Mouse (Mus musculus) left cerebral cortex, postnatal 14 days (tissue): Measurements from ENCODE around the gene Prm3. TPM values are rescaled to one million over a fixed set of nuclear protein-coding genes. Genes with fewer than 3 reads are reported as not detected.

Source experiments
- DNase-seq, 2 experiments: peaks; one replicate each; pipeline ENCODE4 v3.0.0; 2021 to 2022; ENCODE audit warnings: low spot score in 2 of 2, mixed read lengths in 1 of 2
- intact Hi-C: fragments of 180-260 bp; cut with DNase I; formaldehyde crosslinking; loops from one replicate; pipeline ENCODE4 v1.15.1; 2025
- total RNA-seq, 2 experiments: library from RNA; stranded (reverse); gene quantifications; 2 replicates each; pipeline ENCODE4 v1.2.3; 2021

Prm3 gene
- total RNA-seq, 2 experiments from 2014 or later: not detected

- intact Hi-C loops: loop anchor here (5.0 kb wide), 1 partner anchor 113 kb away; no protein-coding TSS in a partner anchor
- no peak for DNase-seq
These were observed 10.0 kb downstream of the Prm3 start for GRCm38 (mm10) chr16:10780631-10781120.

GRCm38 (mm10) chr16:10777579-10778160, 13.0 kb downstream of the Prm3 start:
- no peak for DNase-seq
- intact Hi-C loops: no loop called here

- no peak for DNase-seq
- intact Hi-C loops: no loop called here
These were observed 14.4 kb downstream of the Prm3 start for GRCm38 (mm10) chr16:10776322-10776721.

- intact Hi-C loops: no loop called here
- no peak for DNase-seq
These were observed 16.0 kb downstream of the Prm3 start for GRCm38 (mm10) chr16:10774726-10775125.

- intact Hi-C loops: no loop called here
- no peak for DNase-seq
These were observed 17.2 kb downstream of the Prm3 start for GRCm38 (mm10) chr16:10773543-10773942.

DNA sequence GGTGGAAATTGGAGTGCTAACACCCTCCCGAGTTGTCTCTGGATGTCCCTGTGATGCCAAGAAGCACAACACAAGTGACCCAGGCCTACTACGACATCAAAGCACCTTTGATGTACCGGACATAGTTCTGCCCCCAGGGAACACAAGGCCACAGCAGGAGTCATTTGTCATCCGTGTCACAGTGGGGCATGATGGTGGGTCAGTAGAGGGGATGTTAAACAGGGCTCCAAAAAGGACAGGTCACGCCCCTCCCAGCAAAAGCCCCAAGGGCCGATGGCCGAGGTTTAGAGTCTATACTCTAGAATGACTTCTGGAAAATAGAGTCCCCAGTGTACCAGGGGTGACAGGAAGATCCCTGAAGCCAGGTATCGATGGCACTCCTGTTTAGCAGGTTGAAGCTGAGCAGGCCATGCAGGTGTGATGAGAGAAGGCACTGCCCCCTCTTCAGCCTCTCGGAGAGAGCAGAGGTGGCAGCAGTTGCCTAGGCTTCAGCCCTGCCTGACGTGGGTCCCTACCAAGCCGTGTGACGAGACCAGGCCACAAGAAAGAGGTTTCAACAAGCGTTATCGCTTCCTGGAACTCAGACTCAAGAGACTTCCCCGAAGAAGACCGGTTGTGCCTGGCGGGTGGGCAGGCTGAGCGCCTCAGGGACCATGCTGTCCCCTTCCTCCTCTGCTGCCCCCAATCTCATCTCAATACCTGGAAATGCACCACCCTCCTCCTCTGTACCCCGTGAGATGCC, 18.8 kb downstream of the Prm3 start:
- no peak for DNase-seq
- intact Hi-C loops: no loop called here

GRCm38 (mm10) chr16:10770531-10771325, 20.0 kb downstream of the Prm3 start:
- intact Hi-C loops: no loop called here
- no peak for DNase-seq

DNA sequence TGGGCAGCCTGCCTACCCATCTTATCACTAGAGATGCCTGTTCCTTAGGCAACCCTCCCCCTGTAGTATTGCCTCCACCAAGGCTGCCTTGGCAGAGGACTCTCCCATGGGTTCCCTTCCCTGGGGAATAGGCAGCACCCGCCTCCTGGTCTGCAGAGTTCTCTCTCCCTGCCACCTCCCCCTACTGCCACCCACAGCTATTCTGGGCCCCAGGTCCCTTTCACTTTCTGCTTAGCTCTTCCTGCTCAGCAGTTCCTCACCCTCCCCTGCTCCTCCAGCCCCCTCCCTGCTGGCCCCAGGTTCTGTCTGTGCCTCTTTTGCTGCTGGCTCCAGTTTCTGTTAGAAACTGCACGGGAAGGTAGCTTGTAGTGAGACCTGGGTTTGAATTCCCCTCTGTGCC, 21.1 kb downstream of the Prm3 start:
- intact Hi-C loops: no loop called here
- peak; percentile 15 to 51 for DNase-seq

DNA sequence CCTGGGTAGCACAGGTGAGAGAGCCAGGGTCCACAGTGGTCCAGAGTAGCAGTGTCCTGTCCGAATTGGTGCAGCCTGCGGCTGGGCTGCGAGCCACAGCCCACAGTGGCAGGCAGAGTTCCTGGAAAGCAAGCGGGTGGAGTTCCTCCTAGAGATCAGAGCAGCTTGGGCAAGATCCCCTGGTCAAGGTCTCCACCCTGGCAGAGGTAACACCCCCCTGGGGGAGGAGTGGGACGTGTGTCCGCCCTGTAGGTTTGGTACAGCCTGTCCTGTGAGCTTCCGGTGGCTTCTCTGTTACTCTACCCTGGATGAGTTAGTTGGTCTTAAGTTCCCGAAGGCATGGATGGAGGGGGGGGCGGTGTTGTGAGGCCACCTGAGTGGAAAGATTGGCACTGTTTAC, 21.9 kb downstream of the Prm3 start:
- DNase-seq: no peak
- intact Hi-C loops: no loop called here

GRCm38 (mm10) chr16:10767158-10767557, 23.6 kb downstream of the Prm3 start:
- intact Hi-C loops: no loop called here
- DNase-seq: peak; percentile 73 to 77

- intact Hi-C loops: no loop called here
- no peak for DNase-seq
These were observed 26.4 kb downstream of the Prm3 start for GRCm38 (mm10) chr16:10764323-10764722.

- intact Hi-C loops: no loop called here
- DNase-seq: no peak
These were observed 27.0 kb downstream of the Prm3 start for GRCm38 (mm10) chr16:10763540-10764264.

DNA sequence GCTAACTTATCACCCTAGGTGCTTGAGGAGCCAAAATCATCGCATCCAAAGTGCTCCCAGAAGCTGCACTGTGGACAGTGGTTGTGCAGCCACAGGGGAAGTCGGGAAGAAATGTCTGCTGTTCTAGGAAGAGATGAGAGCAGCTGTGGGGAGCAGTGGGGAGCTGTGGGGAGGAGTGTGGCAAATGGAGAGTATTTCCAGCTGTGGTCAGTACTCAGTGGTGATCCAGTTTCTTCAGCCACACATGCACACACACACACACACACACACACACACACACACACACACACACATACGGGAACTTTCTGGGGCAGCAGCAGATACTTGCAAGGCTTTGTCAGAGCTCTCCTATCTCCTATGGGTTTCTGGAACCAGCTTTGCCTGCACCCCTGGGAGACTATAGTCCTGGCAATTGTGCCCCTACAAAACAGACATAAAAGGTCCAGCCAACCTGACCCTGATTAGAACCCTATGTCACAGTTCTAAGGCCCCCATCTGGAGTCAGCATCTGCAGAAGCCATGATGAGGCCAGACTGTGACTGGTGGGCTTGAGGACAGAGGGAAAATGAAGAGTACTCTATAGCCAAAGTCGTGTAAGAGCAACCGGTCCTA, 28.0 kb downstream of the Prm3 start:
- intact Hi-C loops: no loop called here
- DNase-seq: no peak

DNA sequence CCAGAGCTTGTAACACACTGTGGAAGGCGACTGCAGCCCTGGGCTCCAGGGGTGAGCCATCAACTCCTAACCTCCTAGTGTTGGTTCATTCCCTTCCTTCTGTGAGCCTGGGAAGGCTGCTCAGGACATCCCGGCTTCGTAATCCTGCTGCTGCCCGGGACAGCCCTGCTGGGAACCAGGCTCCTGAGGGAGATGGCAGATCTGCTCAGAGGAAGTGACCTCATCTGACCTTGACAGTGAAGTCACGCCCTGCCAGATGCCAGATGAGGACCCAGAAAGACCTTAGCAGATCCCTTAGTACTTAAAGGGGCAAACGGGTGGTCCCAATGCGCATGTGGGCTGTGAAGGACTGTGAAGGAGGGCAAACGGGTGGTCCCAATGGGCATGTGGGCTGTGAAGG, 29.5 kb downstream of the Prm3 start:
- DNase-seq: no peak
- intact Hi-C loops: no loop called here

DNA sequence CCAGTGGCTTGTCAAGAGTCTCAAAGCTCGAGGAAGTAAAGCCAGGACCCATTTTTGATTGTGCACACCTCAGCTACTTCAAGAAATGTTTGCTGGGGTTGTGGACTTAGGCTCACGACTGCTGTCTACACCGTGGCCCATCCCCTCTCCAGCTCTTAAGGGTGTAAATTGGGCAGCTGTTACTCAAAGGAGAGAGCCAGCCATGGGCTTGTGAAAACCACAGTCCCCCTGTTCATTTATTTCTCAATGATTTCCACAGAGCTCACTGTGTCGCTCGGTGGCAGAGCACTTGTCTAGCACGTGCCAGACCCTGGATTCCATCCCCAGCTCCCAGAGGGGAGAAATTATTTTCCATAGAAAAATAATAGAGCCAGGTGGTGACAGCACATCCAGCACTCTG, 34.5 kb downstream of the Prm3 start:
- no peak for DNase-seq
- intact Hi-C loops: no loop called here

DNA sequence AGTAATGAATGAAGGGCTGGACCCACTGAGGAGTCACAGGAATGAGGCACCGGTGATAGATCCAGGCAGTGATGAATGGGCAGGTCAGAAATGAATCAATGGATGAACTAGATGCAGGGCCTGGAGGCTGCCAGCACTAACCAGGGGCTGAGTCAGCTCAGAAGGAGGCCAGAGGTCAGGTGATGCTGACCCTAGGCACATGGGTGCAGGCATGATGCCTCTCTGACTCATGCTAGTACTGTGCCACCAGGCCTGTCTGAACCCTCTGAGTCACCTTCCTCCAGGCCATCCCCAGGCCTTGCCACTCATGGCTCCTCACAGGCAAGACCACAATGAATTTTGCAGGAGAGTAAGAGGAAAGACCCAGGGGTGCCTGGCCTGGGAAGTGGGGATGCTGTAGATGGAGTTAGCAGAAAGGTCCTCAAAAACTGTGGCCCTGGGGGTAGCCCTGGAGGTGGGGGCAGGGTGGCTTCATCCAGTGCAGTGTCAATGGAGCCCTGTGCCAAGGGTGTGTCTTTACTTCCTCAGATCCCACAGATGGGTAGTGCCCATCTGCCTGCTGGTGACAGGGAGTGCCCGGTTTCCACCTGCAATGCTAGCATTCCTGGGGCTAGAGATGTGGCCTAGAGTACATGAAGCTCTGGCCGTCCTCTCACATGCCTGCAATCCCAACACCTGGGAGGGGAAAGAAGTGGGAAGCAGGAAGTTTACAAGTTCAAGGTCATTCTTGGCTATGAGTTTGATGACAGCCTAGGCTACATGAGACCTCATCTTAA, 36.0 kb downstream of the Prm3 start:
- intact Hi-C loops: no loop called here

GRCm38 (mm10) chr16:10749824-10750223, 40.9 kb downstream of the Prm3 start:
- intact Hi-C loops: no loop called here
- DNase-seq: peak; percentile 28 to 31

More for the DNA sequence above, 36.0 kb downstream of the Prm3 start:
- DNase-seq: no peak

DNA sequence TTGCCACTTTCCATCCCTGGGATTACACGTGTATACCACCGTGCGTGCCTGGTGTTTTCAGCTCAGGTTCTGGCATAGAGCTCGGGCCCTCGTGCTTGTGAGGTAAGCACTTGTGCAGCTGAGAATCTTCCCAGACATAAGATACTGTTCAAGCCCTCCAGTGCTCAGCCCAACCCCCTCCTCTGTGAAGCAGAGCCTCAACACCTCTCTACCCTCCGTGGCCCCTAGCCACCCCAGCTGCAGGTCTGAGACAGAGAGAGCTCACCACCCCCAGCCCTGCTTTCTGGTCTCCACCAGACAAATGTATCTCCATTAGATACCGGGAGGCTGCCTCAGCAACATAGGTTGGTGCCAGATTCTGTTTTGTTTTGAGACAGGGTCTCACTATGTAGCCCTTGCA, 41.5 kb downstream of the Prm3 start:
- no peak for DNase-seq
- intact Hi-C loops: no loop called here

DNA sequence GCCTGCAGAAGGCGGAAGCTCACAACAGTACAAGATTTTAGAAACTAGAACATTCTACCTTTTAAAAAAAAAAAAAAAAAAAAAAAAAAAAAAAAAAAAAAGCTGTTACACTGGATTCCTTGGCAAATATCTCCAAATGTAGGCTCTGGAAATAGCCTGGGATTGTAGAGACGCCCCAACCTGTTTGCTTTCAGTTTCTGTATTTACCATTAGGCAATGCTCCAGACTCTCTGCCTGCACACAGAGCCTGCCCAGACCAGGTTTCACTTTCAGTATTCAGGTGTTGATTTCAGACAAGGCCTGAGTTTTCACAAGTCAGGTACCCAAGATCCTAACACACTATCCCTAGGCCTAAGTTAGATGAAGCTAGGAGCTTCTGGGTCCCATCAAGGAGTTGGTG, 49.6 kb downstream of the Prm3 start:
- intact Hi-C loops: no loop called here
- peak in 1 of 2 experiments; percentile 67 for DNase-seq
